Mouse (Mus musculus) heart, embryonic 15.5 days (tissue): ENCODE data around the gene Hal. TPM values are rescaled to one million over a fixed set of nuclear protein-coding genes. Genes with fewer than 3 reads are reported as not detected.
"Not testable (repeated sequence)": the region's sequence is repeated elsewhere in the genome, so short reads cannot be mapped to it uniquely, and the experiment has no call there.

Experiments
- ATAC-seq: fragments of 200-750 bp; cut with Nextera tagmentation; replicated peaks from 2 replicates; pipeline ENCODE4 v1.8.0; 2017; ENCODE audit warnings: low read depth, moderate TSS enrichment; ENCODE audit not compliant: insufficient number of reproducible peaks, insufficient read depth, low FRiP score
- H3K27ac ChIP-seq: fragments of 300-500 bp; sonication (generic); 2 replicates; pipeline ENCODE4 v1.5.1; 2015; ENCODE audit warnings: mild to moderate bottlenecking, inconsistent platforms
- H3K27me3 ChIP-seq: fragments of 300-500 bp; sonication (generic); 2 replicates; pipeline ENCODE4 v1.6.1; 2015; ENCODE audit warnings: inconsistent platforms
- H3K36me3 ChIP-seq: fragments of 300-500 bp; sonication (generic); 2 replicates; pipeline ENCODE4 v1.6.1; 2015; ENCODE audit warnings: mild to moderate bottlenecking, inconsistent platforms
- H3K4me1 ChIP-seq: fragments of 300-500 bp; sonication (generic); replicated peaks from 2 replicates; pipeline ENCODE4 v1.6.1; 2015; ENCODE audit warnings: inconsistent platforms
- H3K4me2 ChIP-seq: fragments of 300-500 bp; sonication (generic); 2 replicates; pipeline ENCODE4 v1.6.1; 2015; ENCODE audit warnings: inconsistent platforms, mild to moderate bottlenecking, moderate library complexity
- H3K4me3 ChIP-seq: fragments of 300-500 bp; sonication (generic); 2 replicates; pipeline ENCODE4 v1.5.1; 2015; ENCODE audit warnings: mild to moderate bottlenecking, inconsistent platforms
- H3K9ac ChIP-seq: fragments of 300-500 bp; sonication (generic); 2 replicates; pipeline ENCODE4 v1.6.1; 2015; ENCODE audit warnings: mild to moderate bottlenecking, inconsistent platforms
- H3K9me3 ChIP-seq: fragments of 300-500 bp; sonication (generic); replicated peaks from 2 replicates; pipeline ENCODE4 v1.6.1; 2016; ENCODE audit warnings: inconsistent platforms
- WGBS: fragments of 180-500 bp; shearing (Covaris S2); methylation state at CpG from one replicate; pipeline ENCODE4 v1.1.7; 2015; ENCODE audit warnings: mixed read lengths; 5-methylcytosine and 5-hydroxymethylcytosine counted together
- polyA plus RNA-seq: library from polyadenylated mRNA; unstranded; fragments of >200 nt; fragmentation: Nextera tagmentation; extraction: Ambion mirVana; gene quantifications from 2 replicates; pipeline ENCODE4 v1.2.1, GENCODE M21; 2015

Hal gene
- polyA plus RNA-seq, 1 experiment from 2014 or later: 0.11 TPM

DNA sequence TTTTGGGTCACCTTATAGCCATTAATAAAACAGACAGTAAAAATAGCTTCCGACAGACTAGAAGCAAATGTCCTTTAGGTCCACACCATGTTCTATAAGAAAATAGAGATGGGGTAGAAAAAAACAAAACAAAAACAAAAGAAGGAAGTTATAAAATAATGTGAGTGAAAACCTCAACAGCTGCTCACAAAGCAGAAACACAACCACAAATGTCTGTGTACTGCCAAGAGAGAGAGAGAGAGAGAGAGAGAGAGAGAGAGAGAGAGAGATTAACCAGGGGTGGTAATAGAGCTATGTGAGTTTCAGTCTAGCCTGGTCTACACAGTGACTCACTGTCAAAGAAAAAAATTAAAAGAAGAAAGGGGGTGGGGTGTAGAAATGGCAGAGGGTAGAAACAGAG lies 53.0 kb downstream of the Hal start:
- peaks cover 9% of the 10 kb centered on the region; the same call in 1 of the 2 replicates for H3K27me3 ChIP-seq
- H3K36me3 ChIP-seq: no peaks in the 10 kb centered on the region
- H3K4me3 ChIP-seq: no peak overlapping the region
- no peak overlapping the region for H3K27ac ChIP-seq
- no peaks in the 10 kb centered on the region for H3K9me3 ChIP-seq
- WGBS: 65% methylated on average over 1 of the region's 1 CpGs
- no peak overlapping the region for H3K9ac ChIP-seq
- H3K4me1 ChIP-seq: peaks cover 11% of the 10 kb centered on the region
- ATAC-seq: no peak
- no peak overlapping the region for H3K4me2 ChIP-seq

DNA sequence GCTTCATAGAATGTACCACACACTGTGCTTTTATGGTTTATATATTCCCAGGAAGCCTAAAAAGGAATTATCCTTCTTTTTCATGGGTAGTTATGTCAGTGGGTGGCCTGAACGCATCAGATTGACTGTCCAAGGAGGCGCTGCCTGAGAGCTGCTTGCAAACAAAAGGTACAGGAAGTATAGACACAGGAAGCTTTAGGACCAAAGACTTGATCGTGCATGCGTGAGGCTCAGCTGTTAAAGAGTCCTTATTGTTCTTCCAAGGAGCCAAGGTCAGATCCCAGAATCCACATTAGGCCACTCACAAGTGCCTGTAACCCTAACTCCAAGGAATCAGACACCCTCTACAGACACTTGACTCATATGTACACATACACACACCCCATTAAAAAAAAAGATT lies 53.8 kb downstream of the Hal start:
- Histone ChIP-seq H3K4me2 (no peak overlapping the region), H3K27ac (no peak overlapping the region), H3K27me3 (peaks cover 9% of the 10 kb centered on the region; the same call in 1 of the 2 replicates), H3K4me1 (peaks cover 11% of the 10 kb centered on the region), H3K4me3 (no peak overlapping the region), H3K36me3 (no peaks in the 10 kb centered on the region), H3K9ac (no peak overlapping the region), H3K9me3 (no peaks in the 10 kb centered on the region)
- 65% methylated on average over 4 of the region's 4 CpGs for WGBS
- no peak for ATAC-seq

DNA sequence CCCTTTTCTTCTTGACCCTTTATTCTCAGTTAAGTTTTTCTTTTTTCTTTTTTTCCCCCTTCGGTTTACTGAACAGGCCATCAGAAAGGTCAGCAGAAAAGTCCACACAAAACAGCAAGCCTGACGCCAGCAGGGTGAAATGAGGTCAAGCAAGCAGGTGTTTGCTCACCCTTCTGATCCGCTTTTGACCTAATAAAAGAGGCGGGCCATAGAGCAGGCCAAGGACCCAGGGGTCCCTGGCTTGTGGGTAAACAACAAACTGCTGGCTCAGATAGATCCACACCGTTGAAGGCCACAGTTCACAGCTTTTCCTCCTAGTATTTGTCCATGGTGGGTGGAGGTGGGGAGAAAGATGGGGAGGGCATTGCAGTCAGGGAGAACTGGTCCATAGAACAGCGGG lies 54.6 kb downstream of the Hal start:
- no peak overlapping the region for H3K4me3 ChIP-seq
- no peaks in the 10 kb centered on the region for H3K9me3 ChIP-seq
- no peaks in the 10 kb centered on the region for H3K36me3 ChIP-seq
- no peak overlapping the region for H3K9ac ChIP-seq
- no peak overlapping the region for H3K4me2 ChIP-seq
- H3K27ac ChIP-seq: no peak overlapping the region
- H3K27me3 ChIP-seq: peaks cover 5% of the 10 kb centered on the region; the same call in 1 of the 2 replicates
- 71% methylated on average over 6 of the region's 6 CpGs for WGBS
- H3K4me1 ChIP-seq: peaks cover 11% of the 10 kb centered on the region
- no peak for ATAC-seq

DNA sequence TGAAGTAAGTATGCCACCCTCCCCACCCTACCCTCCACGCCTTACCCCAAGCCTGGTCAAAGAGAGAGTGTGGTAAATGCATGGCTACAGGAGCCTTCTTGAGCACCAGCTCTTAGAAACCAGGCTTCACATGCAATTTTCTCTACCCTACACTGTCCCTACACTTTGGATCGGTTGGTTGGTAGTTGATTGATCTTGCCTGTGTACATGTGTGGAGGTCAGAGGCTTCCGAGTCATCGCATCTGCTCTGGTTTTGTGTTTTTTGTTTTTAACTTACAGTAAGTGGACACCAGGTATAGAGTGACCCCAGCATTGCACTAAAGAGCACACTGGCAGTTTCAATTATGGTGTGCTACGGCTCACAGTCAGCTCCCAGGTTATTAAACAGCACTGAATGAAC lies 55.6 kb downstream of the Hal start:
- no peak overlapping the region for H3K9ac ChIP-seq
- no peak overlapping the region for H3K4me2 ChIP-seq
- WGBS: 83% methylated on average over 5 of the region's 5 CpGs

DNA sequence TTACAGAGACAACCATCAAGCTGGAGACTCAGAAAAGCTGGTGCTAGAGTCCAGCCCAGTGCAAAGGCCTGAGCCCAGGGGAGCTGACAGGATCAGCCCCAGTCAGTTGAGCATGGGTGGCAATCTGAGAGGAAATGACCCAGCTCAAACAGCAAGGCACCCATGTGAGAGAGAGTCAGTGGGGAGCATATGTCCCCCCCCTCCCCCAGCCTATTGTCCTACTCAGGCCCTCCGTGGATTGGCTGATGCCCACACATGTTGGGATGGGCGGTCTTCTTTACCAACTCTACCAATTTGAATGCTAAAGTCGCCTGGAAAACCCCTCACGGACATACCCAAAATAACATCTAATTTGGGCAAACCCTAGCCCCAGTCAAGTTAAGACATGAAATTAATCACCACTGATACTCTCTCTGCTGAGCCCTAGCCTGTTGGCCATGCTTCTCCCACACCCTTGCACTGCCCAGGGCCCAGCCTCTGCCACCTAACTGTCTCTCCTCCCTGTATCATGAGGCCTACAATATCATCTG lies 59.2 kb downstream of the Hal start:
- Histone ChIP-seq H3K4me3 (no peak overlapping the region), H3K27me3 (no peaks in the 10 kb centered on the region), H3K4me1 (no peaks in the 10 kb centered on the region), H3K36me3 (no peaks in the 10 kb centered on the region), H3K9ac (no peak overlapping the region), H3K4me2 (no peak overlapping the region), H3K27ac (no peak overlapping the region), H3K9me3 (no peaks in the 10 kb centered on the region)
- ATAC-seq: no peak
- WGBS: 91% methylated on average over 4 of the region's 4 CpGs

More for the DNA sequence above, 55.6 kb downstream of the Hal start:
- Histone ChIP-seq H3K9me3 (no peaks in the 10 kb centered on the region), H3K27ac (no peak overlapping the region), H3K4me3 (no peak overlapping the region), H3K4me1 (peaks cover 11% of the 10 kb centered on the region), H3K36me3 (no peaks in the 10 kb centered on the region), H3K27me3 (no peaks in the 10 kb centered on the region)
- ATAC-seq: no peak

DNA sequence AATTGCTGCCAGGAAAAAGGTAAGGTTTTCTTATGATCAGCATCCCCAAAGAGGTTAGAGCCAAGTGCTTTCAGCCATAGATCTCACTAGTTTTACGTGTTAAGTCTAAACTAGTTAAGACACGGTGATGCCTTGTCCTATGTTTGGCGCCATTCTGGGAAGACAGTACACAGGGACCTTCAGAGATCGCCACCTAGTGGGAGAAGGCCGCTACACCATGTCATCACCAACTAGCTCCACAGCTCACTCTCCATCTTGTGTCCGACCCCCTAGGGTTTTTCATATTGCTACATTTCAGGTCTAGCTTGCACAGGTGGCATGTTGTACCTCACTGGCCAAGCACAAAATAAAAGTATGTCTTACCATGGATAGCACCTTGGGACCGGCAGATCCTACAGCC lies 60.4 kb downstream of the Hal start:
- ATAC-seq: peak; percentile 35; the same call in 1 of the 2 replicates
- Histone ChIP-seq H3K9ac (no peak overlapping the region), H3K4me1 (no peaks in the 10 kb centered on the region)

DNA sequence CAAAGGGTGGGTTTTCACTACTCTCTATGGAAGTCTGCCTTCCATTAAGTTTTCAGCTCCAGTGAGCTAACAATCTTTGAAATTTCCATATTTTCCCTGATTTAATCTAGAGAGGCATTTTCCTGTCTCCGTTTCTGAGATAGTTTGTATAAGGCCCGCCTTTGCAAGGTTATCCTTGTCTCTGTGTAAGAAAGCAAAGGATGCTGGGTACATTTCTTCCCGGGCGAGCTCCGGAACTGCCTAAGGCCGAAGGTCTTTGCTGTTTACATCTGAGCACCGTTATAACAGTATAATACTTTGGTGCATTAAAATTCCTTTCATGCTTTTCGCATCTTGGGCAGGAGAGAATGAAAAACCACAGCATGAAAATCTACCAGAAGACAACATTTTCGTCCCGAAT lies 61.3 kb downstream of the Hal start:
- Histone ChIP-seq H3K4me2 (no peak overlapping the region), H3K27ac (no peak overlapping the region), H3K27me3 (no peaks in the 10 kb centered on the region), H3K4me3 (no peak overlapping the region), H3K9ac (no peak overlapping the region), H3K4me1 (no peaks in the 10 kb centered on the region), H3K9me3 (no peaks in the 10 kb centered on the region), H3K36me3 (no peaks in the 10 kb centered on the region)
- ATAC-seq: no peak
- 76% methylated on average over 10 of the region's 10 CpGs for WGBS

More for the DNA sequence above, 60.4 kb downstream of the Hal start:
- Histone ChIP-seq H3K36me3 (no peaks in the 10 kb centered on the region), H3K4me3 (no peak overlapping the region), H3K27ac (no peak overlapping the region), H3K27me3 (no peaks in the 10 kb centered on the region), H3K9me3 (no peaks in the 10 kb centered on the region), H3K4me2 (no peak overlapping the region)
- WGBS: 11% methylated on average over 7 of the region's 7 CpGs

DNA sequence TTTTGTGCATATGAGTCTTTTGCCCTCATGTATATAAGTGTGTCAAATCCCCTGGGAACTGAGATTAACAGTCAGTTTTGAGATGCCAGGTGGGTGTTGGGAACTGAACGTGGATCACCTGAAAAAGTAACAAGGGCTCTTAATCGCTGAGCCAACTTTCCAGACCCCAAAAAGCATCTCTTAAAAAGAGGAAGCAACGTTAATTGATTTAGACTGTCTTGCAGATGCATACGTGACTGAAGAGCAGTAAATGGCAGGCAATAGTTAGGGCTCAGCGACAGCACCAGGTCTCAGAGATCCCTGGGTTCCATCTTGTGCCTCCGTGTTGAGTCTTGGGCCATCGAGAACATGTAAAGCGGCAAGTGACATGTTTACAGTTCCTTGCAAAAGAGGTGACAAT lies 64.0 kb downstream of the Hal start:
- Histone ChIP-seq H3K4me1 (no peaks in the 10 kb centered on the region), H3K27me3 (no peaks in the 10 kb centered on the region), H3K9ac (no peak overlapping the region), H3K4me3 (no peak overlapping the region), H3K36me3 (no peaks in the 10 kb centered on the region), H3K4me2 (no peak overlapping the region), H3K27ac (no peak overlapping the region), H3K9me3 (no peaks in the 10 kb centered on the region)
- no peak for ATAC-seq
- WGBS: 78% methylated on average over 8 of the region's 8 CpGs

DNA sequence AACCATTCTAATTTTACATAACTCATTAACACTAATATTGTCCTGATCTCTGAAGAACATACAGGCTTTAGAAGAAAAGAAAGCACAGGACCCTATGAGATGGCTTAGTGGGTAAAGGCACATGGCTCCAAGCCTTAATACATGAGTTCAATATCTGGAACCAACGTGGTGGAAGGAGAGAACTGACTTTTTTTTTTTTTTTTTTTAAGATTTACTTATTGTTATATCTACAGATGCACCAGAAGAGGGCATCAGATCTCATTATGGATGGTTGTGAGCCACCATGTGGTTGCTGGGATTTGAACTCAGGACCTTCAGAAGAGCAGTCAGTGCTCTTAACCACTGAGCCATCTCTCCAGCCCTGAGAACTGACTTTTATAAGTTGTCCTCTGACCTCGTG lies 69.4 kb downstream of the Hal start:
- H3K9ac ChIP-seq, H3K9me3 ChIP-seq, H3K27ac ChIP-seq, ATAC-seq, H3K27me3 ChIP-seq, H3K36me3 ChIP-seq, H3K4me1 ChIP-seq, H3K4me2 ChIP-seq, H3K4me3 ChIP-seq: not testable (repeated sequence)
- 72% methylated on average over 2 of the region's 2 CpGs for WGBS

DNA sequence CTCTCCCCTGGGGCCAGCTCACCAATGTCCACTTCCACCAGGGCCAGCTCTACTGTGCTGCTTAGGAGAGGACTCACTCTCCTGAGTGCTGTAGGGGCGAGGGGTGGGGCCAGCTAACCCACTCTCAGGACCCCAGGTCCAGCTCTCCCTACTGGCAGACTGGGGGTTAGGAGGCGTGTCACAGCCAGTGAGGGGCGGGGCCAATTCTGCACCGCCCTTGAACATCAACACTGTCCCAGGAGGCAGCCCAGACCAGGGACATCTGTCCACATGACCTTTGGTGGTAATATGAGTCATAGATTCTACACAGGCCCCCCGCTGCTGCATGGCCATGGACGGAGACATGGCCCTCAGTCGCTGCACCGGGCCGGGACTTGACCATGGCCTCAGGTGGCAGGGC lies 71.2 kb downstream of the Hal start:
- H3K4me1 ChIP-seq: no peaks in the 10 kb centered on the region
- ATAC-seq: no peak
- no peaks in the 10 kb centered on the region for H3K9me3 ChIP-seq
- H3K27me3 ChIP-seq: no peaks in the 10 kb centered on the region
- WGBS: 48% methylated on average over 9 of the region's 9 CpGs
- no peak overlapping the region for H3K27ac ChIP-seq
- H3K4me3 ChIP-seq: no peak overlapping the region
- no peak overlapping the region for H3K4me2 ChIP-seq
- no peak overlapping the region for H3K9ac ChIP-seq
- no peaks in the 10 kb centered on the region for H3K36me3 ChIP-seq

DNA sequence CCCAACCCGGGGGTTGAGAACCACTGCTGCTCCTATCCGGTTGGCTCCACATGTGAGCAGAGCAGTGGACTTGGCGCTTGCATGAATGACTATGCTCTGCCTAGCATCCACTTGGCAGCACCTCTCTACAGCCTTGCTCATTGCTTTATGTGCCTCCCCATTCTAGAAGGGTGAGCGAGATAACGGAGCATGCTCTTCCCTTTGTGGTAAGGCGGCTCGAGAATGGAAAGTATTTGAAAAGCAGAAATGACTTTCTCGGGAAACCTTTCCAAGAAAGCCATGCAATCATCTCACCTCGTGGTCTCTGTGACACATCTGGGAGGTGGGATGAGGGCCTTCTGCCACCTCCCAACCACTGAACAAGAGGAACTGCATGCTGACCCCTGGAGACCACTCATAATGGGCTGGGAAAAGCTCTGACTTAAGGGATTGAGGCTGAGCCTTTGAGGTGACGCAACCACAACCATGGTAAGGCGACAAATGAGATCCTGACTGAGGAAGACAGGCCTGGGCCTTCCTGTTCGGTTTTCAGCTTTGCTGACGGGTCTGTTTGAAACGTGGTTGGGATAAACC lies 76.0 kb downstream of the Hal start:
- no peak overlapping the region for H3K27ac ChIP-seq
- no peak overlapping the region for H3K4me3 ChIP-seq
- ATAC-seq: no peak
- H3K36me3 ChIP-seq: no peaks in the 10 kb centered on the region
- H3K9ac ChIP-seq: no peak overlapping the region
- no peaks in the 10 kb centered on the region for H3K27me3 ChIP-seq
- no peaks in the 10 kb centered on the region for H3K4me1 ChIP-seq
- no peaks in the 10 kb centered on the region for H3K9me3 ChIP-seq
- H3K4me2 ChIP-seq: no peak overlapping the region
- 79% methylated on average over 14 of the region's 14 CpGs for WGBS

DNA sequence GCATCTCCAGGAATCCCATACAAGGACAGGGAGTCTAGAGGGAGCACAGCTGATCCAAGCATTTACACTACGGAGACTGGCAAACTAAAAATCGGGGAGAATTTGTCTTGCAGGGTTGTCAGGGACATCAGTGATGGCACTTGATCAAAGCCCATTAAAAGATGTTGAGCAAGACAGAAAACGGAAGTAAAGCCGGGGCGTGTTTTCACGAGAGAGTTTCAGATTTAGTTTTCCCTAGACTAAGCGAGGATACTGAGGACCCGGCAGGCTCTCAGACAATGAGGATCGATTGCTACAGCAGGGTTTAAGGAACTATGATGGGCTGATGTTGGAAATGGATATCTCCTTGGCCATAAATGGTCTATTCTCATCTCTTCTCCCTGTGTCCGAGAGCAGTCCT lies 78.5 kb downstream of the Hal start:
- H3K27ac ChIP-seq: no peak overlapping the region
- ATAC-seq: no peak
- H3K4me1 ChIP-seq: no peaks in the 10 kb centered on the region
- no peaks in the 10 kb centered on the region for H3K27me3 ChIP-seq
- no peak overlapping the region for H3K9ac ChIP-seq
- no peak overlapping the region for H3K4me3 ChIP-seq
- H3K36me3 ChIP-seq: no peaks in the 10 kb centered on the region
- H3K4me2 ChIP-seq: no peak overlapping the region
- H3K9me3 ChIP-seq: no peaks in the 10 kb centered on the region
- 80% methylated on average over 10 of the region's 10 CpGs for WGBS
